Mouse (Mus musculus) stomach, embryonic 15.5 days (tissue): ENCODE data around the gene Fabp1. TPM values are rescaled to one million over a fixed set of nuclear protein-coding genes. Genes with fewer than 3 reads are reported as not detected.

Experiments
- ATAC-seq: fragments of 200-750 bp; cut with Nextera tagmentation; 2 replicates; pipeline ENCODE4 v1.8.0; 2017; ENCODE audit warnings: low read depth, moderate number of reproducible peaks, moderate TSS enrichment; ENCODE audit not compliant: insufficient read depth, low FRiP score
- H3K27ac ChIP-seq: fragments of 300-500 bp; sonication (generic); 2 replicates; pipeline ENCODE4 v1.5.1; 2015; ENCODE audit warnings: mild to moderate bottlenecking, inconsistent platforms
- H3K27me3 ChIP-seq: fragments of 300-500 bp; sonication (generic); replicated peaks from 2 replicates; pipeline ENCODE4 v1.6.1; 2015; ENCODE audit warnings: inconsistent platforms
- H3K36me3 ChIP-seq: fragments of 300-500 bp; sonication (generic); 2 replicates; pipeline ENCODE4 v1.6.1; 2015; ENCODE audit warnings: inconsistent platforms
- H3K4me1 ChIP-seq: fragments of 300-500 bp; sonication (generic); 2 replicates; pipeline ENCODE4 v1.6.1; 2015; ENCODE audit warnings: inconsistent platforms
- H3K4me2 ChIP-seq: fragments of 300-500 bp; sonication (generic); 2 replicates; pipeline ENCODE4 v1.6.1; 2015; ENCODE audit warnings: mild to moderate bottlenecking, inconsistent platforms
- H3K4me3 ChIP-seq: fragments of 300-500 bp; sonication (generic); replicated peaks from 2 replicates; pipeline ENCODE4 v1.5.1; 2015; ENCODE audit warnings: inconsistent platforms
- H3K9ac ChIP-seq: fragments of 300-500 bp; sonication (generic); 2 replicates; pipeline ENCODE4 v1.6.1; 2015; ENCODE audit warnings: inconsistent platforms
- H3K9me3 ChIP-seq: fragments of 300-500 bp; sonication (generic); 2 replicates; pipeline ENCODE4 v1.6.1; 2016; ENCODE audit warnings: inconsistent platforms
- WGBS: fragments of 180-500 bp; shearing (Covaris S2); methylation state at CpG from one replicate; pipeline ENCODE4 v1.1.7; 2015; 5-methylcytosine and 5-hydroxymethylcytosine counted together
- polyA plus RNA-seq: library from polyadenylated mRNA; unstranded; fragments of >200 nt; fragmentation: Nextera tagmentation; extraction: Ambion mirVana; gene quantifications from 2 replicates; pipeline ENCODE4 v1.2.1, GENCODE M21; 2015

The Fabp1 gene
- 500 and 589 TPM in 2 replicates for polyA plus RNA-seq

- Histone ChIP-seq H3K9me3 (no peaks in the 10 kb centered on the region), H3K27ac (no peak within 1 kb of the TSS), H3K4me1 (no peaks in the 10 kb centered on the region), H3K36me3 (no peaks in the 10 kb centered on the region), H3K27me3 (no peaks in the 10 kb centered on the region), H3K4me3 (no peak within 1 kb of the TSS), H3K4me2 (no peak within 1 kb of the TSS), H3K9ac (no peak within 1 kb of the TSS)
- ATAC-seq = no peak
- 75% methylated on average over 4 of the region's 4 CpGs for WGBS
Observed at GRCm38 (mm10) chr6:71199612-71200011, at the start of gene Fabp1. TSS of gene Fabp1 (plus strand) at chr6:71199827.

- no peaks in the 10 kb centered on the region for H3K4me1 ChIP-seq
- H3K36me3 ChIP-seq = no peaks in the 10 kb centered on the region
- H3K27ac ChIP-seq = no peak overlapping the region
- 58% methylated on average over 10 of the region's 10 CpGs for WGBS
- no peaks in the 10 kb centered on the region for H3K9me3 ChIP-seq
- no peaks in the 10 kb centered on the region for H3K27me3 ChIP-seq
- H3K4me3 ChIP-seq = no peak overlapping the region
- no peak overlapping the region for H3K4me2 ChIP-seq
- no peak for ATAC-seq
- no peak overlapping the region for H3K9ac ChIP-seq
Observed at GRCm38 (mm10) chr6:71151098-71151497, 48.5 kb upstream of the Fabp1 start.

- Histone ChIP-seq H3K4me1 (no peaks in the 10 kb centered on the region), H3K27me3 (no peaks in the 10 kb centered on the region), H3K9me3 (no peaks in the 10 kb centered on the region), H3K36me3 (no peaks in the 10 kb centered on the region), H3K27ac (no peak overlapping the region), H3K9ac (no peak overlapping the region), H3K4me3 (no peak overlapping the region), H3K4me2 (no peak overlapping the region)
- no peak for ATAC-seq
- whole genome bisulfite sequencing = 75% methylated on average over 4 of the region's 4 CpGs
Observed at GRCm38 (mm10) chr6:71153486-71153885, 46.1 kb upstream of the Fabp1 start.

- Histone ChIP-seq H3K4me3 (no peak overlapping the region), H3K9ac (no peak overlapping the region), H3K36me3 (no peaks in the 10 kb centered on the region), H3K27me3 (no peaks in the 10 kb centered on the region), H3K27ac (no peak overlapping the region), H3K9me3 (no peaks in the 10 kb centered on the region), H3K4me1 (no peaks in the 10 kb centered on the region), H3K4me2 (no peak overlapping the region)
- 82% methylated on average over 6 of the region's 6 CpGs for WGBS
- ATAC-seq = no peak
Observed at GRCm38 (mm10) chr6:71154861-71155260, 44.8 kb upstream of the Fabp1 start.

- Histone ChIP-seq H3K27me3 (no peaks in the 10 kb centered on the region), H3K4me1 (no peaks in the 10 kb centered on the region), H3K4me3 (no peak overlapping the region), H3K27ac (no peak overlapping the region), H3K4me2 (no peak overlapping the region), H3K9ac (no peak overlapping the region), H3K9me3 (no peaks in the 10 kb centered on the region), H3K36me3 (no peaks in the 10 kb centered on the region)
- 80% methylated on average over 5 of the region's 5 CpGs for WGBS
- no peak for ATAC-seq
Observed at GRCm38 (mm10) chr6:71156674-71157326, 42.8 kb upstream of the Fabp1 start.

- Histone ChIP-seq H3K4me3 (no peak overlapping the region), H3K4me2 (no peak overlapping the region), H3K36me3 (no peaks in the 10 kb centered on the region), H3K9ac (no peak overlapping the region), H3K27me3 (no peaks in the 10 kb centered on the region), H3K4me1 (no peaks in the 10 kb centered on the region), H3K27ac (no peak overlapping the region), H3K9me3 (no peaks in the 10 kb centered on the region)
- no peak for ATAC-seq
- WGBS = 70% methylated on average over 7 of the region's 7 CpGs
Observed at GRCm38 (mm10) chr6:71161290-71161689, 38.3 kb upstream of the Fabp1 start.

GRCm38 (mm10) chr6:71162269-71162668 is 37.4 kb upstream of the Fabp1 start:
- no peaks in the 10 kb centered on the region for H3K9me3 ChIP-seq
- no peak for ATAC-seq
- WGBS = 59% methylated on average over 4 of the region's 4 CpGs

GRCm38 (mm10) chr6:71164394-71164793 is 35.2 kb upstream of the Fabp1 start:
- ATAC-seq = peak; percentile 50; the same call in 1 of the 2 replicates
- H3K27ac ChIP-seq = no peak overlapping the region
- no peak overlapping the region for H3K9ac ChIP-seq
- H3K27me3 ChIP-seq = no peaks in the 10 kb centered on the region
- H3K4me3 ChIP-seq = no peak overlapping the region
- H3K4me2 ChIP-seq = no peak overlapping the region
- no peaks in the 10 kb centered on the region for H3K36me3 ChIP-seq
- H3K9me3 ChIP-seq = no peaks in the 10 kb centered on the region
- 28% methylated on average over 6 of the region's 6 CpGs for WGBS
- no peaks in the 10 kb centered on the region for H3K4me1 ChIP-seq

More at GRCm38 (mm10) chr6:71162269-71162668, 37.4 kb upstream of the Fabp1 start:
- Histone ChIP-seq H3K4me1 (no peaks in the 10 kb centered on the region), H3K4me3 (no peak overlapping the region), H3K9ac (no peak overlapping the region), H3K36me3 (no peaks in the 10 kb centered on the region), H3K27ac (no peak overlapping the region), H3K27me3 (no peaks in the 10 kb centered on the region), H3K4me2 (no peak overlapping the region)

GRCm38 (mm10) chr6:71166551-71167169 is 33.0 kb upstream of the Fabp1 start:
- Histone ChIP-seq H3K36me3 (no peaks in the 10 kb centered on the region), H3K4me2 (no peak overlapping the region), H3K4me1 (no peaks in the 10 kb centered on the region), H3K4me3 (no peak overlapping the region), H3K9me3 (no peaks in the 10 kb centered on the region), H3K27me3 (no peaks in the 10 kb centered on the region), H3K27ac (no peak overlapping the region), H3K9ac (no peak overlapping the region)
- 33% methylated on average over 6 of the region's 6 CpGs for WGBS
- no peak; the same call in 1 of the 2 replicates for ATAC-seq

GRCm38 (mm10) chr6:71172812-71173580 is 26.6 kb upstream of the Fabp1 start:
- no peak for ATAC-seq
- Histone ChIP-seq H3K4me2 (no peak overlapping the region), H3K27ac (no peak overlapping the region), H3K4me1 (no peaks in the 10 kb centered on the region), H3K4me3 (no peak overlapping the region), H3K9ac (no peak overlapping the region), H3K9me3 (no peaks in the 10 kb centered on the region), H3K27me3 (no peaks in the 10 kb centered on the region), H3K36me3 (no peaks in the 10 kb centered on the region)
- 76% methylated on average over 10 of the region's 10 CpGs for WGBS

- no peak for ATAC-seq
- Histone ChIP-seq H3K9me3 (no peaks in the 10 kb centered on the region), H3K4me3 (no peak overlapping the region), H3K36me3 (no peaks in the 10 kb centered on the region), H3K27me3 (no peaks in the 10 kb centered on the region), H3K27ac (no peak overlapping the region), H3K4me1 (no peaks in the 10 kb centered on the region), H3K4me2 (no peak overlapping the region), H3K9ac (no peak overlapping the region)
- 80% methylated on average over 1 of the region's 1 CpGs for WGBS
Observed at GRCm38 (mm10) chr6:71180596-71180995, 19.0 kb upstream of the Fabp1 start.

GRCm38 (mm10) chr6:71184941-71185604 is 14.6 kb upstream of the Fabp1 start:
- no peaks in the 10 kb centered on the region for H3K27me3 ChIP-seq
- no peak overlapping the region for H3K27ac ChIP-seq
- WGBS = 68% methylated on average over 7 of the region's 7 CpGs
- ATAC-seq = no peak
- H3K9ac ChIP-seq = no peak overlapping the region
- H3K4me3 ChIP-seq = no peak overlapping the region
- no peaks in the 10 kb centered on the region for H3K9me3 ChIP-seq
- no peaks in the 10 kb centered on the region for H3K36me3 ChIP-seq
- no peaks in the 10 kb centered on the region for H3K4me1 ChIP-seq
- H3K4me2 ChIP-seq = no peak overlapping the region
